Mouse (Mus musculus) urinary bladder, postnatal 25 days (tissue): Measurements from ENCODE around the gene Camta1.

ENCODE experiments used
- DNase-seq: peaks from one replicate; pipeline ENCODE4 v3.0.0; 2022; ENCODE audit warnings: low spot score

The Camta1 gene

DNA sequence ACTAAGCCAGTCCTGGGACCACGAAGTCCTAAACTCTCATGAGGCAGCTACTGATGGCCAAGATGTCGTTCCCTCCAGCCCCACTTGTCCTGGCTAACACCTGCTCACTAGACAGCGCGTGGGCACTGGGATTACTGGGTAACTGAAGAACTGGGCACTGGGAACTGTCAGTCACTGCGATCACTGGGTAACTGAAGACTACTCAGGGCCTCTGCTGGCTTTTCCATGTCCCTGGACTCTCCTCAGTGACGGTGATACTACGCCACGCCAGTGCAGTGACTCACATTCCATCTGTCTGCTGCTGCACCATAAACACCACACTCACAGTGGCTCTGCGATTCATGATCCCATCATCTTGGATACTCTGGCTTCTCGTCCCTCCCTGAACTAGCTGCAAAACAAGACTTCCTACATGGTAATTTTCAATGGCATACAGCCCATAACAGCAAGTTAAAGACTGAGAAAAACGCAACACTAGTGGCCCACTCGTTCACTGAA, 81.7 kb downstream of the Camta1 start:
- DNase-seq, result no peak

DNA sequence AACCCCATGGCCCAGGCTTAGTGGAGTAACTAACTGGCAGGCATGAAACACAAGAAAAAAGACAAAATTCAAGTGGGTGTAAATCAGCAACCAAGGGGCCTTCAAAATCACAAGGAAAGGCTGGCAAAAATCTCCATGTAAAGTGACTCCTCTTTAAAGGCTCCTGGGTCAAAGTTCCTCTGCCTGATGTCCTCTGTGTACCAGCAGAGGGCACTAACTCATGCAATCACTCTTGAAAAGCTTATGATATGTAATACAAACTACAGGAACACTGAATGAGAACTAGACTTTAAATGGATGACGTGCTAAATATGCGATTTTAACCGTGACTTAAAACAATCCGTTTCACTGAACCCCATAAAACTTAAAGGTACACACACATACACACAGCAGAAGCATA, 83.2 kb downstream of the Camta1 start:
- no peak for DNase-seq

DNA sequence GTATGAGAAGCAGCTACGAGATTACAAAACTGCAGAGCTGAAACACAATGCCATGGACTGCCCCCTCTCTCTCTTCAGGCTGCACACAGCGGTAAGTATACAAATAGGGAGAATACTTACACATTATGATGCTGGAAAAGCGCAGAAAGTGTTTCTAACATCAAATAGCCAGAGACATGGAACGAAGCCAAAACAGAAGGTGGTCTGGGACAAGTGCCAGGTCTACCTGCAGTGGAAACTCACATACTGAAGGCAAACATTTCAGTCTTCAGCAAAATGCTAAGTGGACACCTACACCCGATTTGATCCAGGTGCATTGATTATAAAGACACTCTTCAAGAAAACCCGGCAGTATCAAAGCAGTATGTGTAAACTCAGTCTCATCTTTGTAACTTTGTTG, 84.2 kb downstream of the Camta1 start:
- DNase-seq, result no peak

DNA sequence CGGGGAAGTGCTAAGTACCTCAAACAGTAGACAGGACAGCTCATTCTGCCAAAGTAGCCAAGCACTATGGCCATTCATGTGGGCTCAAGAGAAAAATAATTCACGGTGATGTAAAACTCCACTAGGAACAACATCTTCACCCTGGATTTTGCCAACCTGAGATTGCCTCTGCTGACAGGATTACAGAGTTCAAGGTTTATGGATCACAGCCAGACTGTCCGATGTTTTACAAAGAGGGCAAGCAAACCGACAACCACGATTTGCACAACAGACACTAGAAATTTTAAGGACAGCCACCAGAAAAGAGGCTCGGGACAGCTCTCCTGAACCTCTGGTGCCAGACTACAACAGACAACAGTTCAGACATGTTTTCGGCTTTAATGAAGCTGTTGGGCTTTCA, 86.2 kb downstream of the Camta1 start:
- no peak for DNase-seq

DNA sequence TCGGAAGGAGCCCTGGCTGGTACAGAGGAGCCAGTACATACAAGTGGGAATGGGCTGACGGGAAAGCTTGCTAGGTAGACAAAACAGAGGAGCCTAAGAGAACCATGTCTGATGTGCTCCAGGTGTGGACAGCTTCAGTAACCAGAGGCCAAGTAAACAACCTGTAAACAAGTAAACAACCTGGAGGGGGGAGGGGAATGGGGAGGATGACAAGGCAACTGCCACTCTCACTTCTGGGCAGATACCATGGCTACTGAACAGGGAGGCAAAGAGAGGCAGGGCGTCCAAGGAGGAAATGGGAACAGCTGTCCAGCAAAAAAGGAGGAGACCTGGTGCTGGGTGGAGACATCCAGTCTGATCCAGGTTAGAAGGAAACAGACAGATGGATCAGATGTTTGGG, 88.0 kb downstream of the Camta1 start:
- DNase-seq, result no peak

DNA sequence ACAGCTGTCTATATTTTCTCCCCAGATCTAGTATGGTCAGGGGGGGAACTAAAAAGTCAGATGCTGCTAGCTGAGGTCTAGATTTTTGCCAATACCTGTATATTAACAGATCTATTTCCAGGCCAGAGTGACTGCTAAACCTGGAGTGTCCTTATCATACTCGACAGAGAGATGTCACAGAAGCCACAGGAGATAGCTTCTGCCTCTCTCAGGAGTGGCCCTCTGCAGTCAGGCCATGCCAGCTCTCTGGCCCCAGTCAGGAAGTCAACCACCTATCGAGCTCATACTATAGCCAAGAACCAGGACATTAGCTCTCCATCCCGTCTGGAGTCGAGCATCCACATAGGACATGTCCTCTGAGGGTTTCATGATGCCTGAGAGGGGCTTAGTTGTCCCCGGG, 88.7 kb downstream of the Camta1 start:
- no peak for DNase-seq

DNA sequence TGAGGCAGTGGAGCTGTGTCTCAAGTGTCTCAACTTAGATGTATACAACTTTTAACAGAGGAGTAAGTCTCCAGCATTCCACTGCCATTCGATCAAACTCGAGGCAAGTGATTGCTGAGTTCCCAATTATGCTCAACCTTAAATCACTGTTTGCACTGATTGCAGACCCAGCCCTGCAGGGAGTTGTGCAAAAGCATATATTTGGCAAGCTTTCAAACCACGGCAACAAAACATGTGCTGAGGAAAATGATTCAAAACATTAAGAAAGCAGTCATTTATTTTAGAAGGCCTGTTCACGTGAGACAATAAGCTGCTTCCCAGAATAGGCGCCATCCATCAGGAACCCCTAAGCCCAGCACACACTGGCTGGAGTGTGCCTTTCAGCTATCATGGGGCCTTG, 91.0 kb downstream of the Camta1 start:
- no peak for DNase-seq

DNA sequence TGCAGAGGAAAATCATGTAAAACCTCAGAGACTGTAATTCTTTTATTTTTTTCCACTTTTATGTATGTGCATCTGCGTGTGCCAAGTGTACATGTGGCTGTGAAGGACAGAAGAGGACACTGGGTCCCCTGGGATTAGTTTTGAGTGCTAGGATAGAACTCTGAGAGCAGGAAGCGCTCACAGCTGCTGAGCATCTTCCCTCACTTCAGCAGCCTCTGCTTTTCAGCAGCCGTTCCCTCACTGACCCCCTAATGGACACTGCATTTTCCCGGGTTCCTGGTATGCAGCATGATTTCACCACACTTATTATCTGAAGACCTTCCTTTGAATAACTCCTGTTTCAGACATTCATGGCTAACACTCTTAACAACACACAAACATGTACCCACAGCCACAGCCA, 93.9 kb downstream of the Camta1 start:
- DNase-seq, result no peak

DNA sequence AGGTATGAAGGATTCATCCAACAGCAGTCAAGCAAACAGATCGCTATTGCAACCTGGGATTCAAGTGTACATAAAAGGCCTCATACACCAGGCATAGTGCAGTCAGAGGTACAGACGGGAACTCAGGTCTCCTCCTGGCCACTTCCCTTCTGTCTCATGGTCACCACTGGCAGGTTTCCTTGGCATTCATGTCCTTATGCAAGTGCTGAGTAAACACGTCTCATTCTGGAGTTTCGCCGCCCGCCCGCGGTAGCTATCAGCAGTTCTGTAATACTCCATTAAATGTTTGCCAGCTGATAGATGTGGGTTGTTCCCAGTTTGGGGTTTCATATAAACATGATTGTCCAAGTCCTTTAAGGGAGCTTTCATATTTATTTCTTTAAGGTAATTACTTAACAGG, 94.3 kb downstream of the Camta1 start:
- no peak for DNase-seq

DNA sequence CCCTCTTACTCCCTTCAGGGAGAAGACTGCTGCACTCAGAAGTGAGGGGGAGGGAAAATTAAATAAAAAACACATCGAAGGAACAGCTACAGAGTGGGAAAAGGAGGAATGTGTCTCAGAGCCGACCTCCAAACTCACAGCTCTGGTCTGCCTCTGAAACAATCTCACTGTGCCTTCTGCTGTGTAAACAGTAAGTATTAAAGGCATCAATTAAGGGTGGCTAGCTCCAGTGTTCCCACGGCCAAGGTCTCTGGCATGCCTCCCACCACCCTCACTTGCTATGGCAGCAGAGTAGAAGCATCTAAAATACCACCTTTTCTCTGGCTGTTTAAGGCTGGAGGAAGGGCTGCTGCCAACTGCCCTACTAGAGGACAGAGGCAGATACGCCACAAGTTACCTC, 96.3 kb downstream of the Camta1 start:
- DNase-seq, result no peak

DNA sequence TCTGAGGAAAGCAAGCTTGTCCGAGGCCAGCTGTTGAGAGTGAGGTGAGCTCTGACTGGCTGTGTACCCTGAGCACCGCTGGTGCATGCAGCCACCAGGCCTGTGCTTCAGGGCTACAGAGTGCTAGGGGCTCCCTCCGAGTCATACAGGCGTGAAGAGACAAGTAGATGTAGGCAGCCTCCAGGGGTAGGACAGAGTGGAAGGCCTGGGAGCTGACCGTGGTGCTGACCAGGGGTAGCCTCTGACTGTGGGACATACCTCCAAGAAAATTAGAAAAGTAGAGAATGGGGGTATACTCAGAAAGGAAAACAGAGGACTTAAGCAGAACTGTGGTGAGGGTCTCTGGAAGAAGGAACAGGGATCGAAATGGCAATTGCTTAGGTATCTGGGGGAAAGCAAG, 97.7 kb downstream of the Camta1 start:
- DNase-seq, result peak; percentile 27

DNA sequence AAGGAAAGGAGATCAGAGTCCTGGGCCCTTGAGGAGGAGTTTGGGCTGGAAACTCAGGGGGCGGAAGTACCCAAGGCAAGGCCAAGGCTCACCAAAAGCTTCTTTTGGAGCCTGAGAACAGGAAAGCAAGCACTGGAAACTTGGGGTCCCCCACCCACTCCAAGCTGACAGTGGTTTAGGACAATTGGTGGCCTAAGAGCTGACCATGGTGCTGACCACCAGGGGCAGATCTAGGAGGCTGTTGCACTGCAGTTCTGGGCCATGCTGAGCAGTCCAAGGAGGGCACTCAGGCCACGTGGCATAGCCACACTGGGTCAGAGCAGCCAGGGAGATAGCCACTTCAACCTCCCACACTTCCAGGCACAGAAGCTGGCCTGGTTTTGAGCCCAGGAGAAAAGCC, 102.6 kb downstream of the Camta1 start:
- no peak for DNase-seq

DNA sequence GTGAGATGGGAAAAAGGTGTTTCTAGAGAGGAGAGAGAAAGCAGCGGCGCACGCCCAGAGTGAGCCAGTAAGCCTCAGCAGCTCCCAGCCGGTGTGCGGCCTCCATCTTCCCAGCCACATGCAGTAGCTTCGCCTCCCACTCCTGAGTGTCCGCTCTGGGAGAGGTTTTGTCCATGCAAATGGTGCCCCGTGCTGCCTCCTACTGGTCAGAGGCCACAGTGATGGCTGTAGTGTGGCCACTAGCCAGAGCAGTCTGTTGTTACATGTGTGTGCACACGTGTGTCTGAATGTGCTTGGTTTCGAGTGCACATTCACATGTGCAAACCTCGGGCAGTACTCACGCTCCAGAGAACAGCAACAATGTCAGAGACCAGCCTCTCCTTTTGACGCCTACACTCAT, 103.3 kb downstream of the Camta1 start:
- no peak for DNase-seq

DNA sequence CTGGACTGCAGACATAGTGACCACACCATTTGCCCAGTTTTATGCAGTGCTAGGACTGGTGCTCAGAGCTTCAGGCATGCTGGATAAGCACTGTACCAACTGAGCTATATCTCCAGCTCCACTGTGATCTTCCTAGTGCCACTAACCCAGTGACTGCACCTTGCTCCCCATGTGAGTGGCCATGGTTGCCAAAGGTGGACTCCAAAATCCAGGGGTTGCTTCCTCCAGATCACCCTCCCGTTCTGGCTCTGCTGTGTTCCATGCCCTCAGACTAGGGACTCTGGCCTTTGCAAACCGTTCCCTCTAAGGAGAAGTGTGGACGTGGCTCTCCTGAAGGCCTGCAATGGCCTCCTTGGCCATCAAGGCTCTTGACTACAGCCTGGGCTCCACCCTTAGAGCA, 104.4 kb downstream of the Camta1 start:
- no peak for DNase-seq

DNA sequence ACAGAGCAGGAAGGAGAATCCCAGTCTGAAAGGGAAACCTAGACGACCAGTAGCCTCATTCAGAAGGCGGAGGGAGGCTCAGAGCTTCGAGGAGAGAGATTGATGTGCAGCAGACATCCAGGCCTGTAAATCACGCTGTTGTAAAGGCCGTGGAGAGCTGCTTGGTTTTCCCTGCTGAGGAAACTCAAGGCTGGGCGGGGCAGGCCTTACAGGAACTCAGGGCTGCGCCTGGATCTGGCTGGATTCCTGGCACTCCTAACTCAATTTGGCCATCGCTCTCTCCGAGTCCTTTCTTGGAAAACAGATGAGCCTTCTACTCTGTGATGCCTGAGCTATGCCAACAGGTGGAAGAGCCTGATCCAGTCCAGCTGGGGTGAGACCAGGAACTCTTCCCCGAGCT, 105.3 kb downstream of the Camta1 start:
- DNase-seq, result peak; percentile 7

DNA sequence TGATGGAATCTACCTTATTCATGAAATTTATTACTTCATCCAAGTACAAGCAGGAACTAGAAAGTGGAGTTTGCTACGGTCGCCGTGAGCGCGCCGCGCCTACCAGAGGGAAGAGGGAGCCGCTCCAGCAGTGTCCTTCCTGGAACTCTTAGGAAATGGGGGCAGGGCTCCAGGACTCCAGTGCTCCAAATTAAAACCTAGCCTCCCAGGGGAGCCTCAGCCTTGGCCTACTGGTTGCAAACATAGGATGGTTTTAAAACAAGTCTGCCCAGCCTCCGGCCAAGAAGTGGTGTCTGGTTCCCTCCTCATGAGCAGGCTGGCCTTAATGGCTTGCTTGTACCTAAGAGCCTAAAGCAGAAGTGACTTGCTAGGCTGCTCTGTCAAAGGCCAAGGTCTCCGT, 108.4 kb downstream of the Camta1 start:
- no peak for DNase-seq

DNA sequence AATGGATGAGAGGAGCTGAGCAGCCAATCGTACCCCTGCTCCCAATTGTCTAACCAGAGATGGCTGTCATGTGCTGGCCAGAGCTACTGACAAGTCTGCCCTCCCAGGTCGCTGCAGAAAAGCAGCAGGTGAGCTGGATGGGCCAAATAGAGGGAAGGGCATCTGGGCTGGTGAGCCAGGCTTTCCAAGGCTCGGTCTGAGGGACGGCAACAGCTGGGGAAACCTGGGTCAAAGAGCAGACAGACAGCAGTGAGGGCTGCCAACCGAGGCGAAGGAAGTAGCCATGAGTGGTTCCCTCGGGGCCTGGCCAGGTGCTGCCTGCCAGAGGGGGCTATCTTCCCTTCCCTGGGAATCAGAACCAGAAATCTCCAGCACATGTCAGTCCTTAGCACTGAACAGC, 109.1 kb downstream of the Camta1 start:
- DNase-seq, result no peak

DNA sequence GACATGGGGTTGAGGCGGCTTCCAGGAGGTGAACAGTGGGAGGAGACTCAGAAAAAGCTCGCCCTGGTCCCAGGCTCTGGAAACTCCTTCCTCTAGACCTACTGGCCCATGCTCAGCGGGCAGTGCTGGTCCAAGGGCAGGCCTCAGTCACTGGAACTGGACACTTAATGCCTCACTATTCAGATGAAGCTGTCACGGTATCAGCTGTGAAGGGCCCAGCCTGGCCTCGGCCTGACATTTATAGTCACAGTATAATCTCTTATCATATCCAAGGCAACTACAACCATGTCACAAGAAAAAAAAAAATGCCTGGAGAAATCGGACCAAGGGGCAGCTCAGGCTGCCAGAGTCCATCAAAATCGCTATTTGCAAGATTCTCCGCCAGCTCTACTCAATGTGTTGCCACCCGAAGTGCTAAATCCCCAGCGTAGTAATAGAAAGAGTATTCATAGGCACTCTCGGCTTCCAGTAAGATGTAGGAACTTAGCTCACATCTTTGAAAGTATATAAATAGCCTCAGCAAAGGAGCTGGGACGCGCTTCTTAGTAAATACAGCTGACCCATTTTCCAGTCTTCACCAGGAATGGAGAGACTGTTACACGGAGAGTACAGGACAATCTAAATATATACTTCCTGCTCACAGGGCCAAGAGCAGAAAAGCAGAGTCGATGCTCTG, 110.3 kb downstream of the Camta1 start:
- DNase-seq, result no peak

DNA sequence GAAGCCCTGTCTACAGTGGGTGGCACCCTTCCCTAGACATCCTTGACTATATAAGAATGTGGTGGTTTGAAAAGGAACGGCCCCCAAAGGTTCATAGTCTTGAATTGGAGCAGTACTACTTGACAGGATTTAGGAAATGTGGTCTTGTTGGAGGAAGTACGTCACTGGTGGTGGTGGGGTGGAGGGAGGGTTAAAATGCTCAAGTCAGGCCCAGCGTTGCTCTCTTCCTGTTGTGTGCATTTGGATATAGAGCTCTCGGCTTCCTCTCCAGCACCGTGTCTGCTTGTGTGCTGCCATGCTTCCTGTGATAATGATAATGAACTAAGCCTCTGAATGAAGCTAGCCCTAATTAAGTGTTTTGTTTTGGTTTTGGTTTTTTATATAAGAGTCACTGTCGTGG, 114.0 kb downstream of the Camta1 start:
- DNase-seq, result no peak

DNA sequence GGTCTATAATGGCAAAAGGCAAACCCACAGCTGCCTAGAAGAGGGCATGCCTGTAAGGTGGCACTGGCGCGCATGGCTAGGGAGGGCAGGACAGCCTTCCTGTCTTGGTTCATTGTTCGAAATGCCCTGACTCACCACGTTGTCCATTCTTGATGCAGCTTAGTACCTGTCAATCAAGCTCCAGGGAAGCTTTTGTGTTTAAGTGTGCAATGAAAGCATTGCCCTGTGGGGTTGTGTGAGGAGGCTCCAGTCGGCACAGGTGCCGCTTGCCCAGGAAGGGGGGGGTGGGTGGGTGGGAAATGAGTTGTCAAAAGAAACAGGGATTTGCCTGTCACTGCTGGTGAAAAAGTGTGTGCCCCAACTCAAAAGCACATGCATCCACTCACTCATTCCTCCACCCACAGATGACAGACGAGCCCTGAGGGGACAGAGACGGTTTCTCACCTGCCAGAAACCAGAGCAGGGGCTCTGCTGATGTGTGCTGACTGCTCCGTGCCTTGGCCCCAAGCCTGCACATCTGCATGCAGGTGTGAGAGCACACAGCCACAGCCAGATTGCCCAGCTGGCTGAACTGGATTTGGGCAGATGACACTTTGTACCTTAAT, 115.6 kb downstream of the Camta1 start:
- DNase-seq, result no peak

DNA sequence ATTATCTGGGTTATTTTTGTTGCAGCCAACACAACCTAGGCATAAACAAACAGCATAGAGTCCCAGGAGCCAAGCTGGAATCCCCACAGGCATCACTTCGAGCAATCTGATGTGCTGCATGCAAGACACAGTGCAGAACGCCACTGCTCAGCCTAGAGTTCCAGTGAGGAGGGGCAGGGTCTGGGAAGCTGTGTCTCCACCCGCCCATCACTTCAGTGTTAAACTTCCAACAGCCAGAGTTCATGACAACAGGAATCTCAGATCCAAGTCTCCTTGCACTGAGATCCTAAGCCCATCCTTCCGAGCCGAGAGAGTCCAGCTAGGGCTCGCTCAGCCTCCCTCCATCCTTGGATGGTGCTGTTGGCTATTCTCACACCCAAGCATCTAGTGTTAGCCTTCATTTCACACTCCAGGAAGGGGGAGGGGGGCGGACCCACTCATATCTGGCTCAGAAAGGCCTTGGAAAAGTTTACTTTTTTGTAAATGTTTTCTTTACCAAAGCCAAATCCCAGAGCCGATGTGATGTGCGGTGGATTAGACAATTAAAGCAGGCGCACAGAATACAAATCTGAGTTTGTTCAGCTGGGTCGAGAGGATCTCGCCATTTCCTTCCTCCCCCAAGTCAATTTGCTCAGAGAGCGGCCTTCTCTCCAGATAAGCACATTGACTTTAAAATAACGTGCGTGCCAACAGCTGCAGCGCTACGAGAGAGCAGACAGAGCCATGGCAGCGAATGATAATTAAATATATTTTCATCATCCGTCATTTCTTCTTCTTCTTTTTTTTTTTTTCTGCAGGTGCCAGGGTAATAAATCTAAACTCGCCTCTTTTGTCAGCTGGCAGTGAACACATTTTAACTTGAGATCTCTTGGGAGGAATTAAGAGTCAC, 120.2 kb downstream of the Camta1 start:
- DNase-seq, result no peak

DNA sequence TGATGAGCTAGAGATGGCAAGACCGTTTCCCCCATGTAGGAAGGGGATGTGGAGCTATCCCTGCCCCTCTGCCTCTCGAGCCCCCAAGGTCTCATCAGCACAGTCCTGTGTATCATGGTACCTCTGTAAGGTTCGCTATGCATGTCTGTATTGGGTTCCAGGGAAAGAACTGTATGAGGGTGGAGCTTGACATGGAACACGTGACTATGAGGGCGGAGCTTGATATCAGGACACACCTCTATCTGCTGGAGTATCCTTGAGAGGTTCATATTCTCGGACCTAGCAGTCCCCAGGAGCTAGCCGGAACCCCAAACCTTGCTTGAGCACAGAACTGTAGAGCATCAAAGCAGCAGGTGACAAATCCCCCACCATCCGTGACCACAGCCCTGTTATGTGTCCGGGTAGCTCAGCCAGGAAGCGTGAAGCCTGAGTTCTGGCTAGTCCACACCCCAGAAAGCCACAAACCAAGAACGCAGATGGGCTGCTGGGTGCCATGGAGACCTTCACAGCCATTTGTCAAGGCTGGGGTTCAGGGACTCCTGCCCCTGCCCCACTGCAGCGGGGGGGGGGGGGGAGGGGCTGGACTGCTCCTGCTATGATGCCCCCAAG, 122.2 kb downstream of the Camta1 start:
- DNase-seq, result no peak

DNA sequence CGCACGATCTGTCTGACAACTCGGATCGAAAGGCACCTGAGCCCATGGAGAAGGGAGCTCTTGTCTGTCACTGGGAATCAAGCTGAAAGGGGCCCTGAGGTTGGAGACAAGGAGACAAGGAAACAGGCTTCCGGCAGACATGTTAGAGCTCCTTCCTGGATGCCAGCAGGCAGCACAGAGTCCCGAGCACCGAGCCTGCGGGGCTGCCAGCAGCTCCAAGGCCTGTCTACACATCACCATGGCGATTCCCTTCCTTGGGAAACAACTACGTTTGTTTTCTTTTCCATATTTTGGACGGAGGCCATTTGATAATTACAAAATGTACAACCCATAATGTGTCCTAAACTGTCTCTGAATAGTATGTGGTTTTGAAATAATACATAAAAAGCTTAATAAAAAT, 122.8 kb downstream of the Camta1 start:
- no peak for DNase-seq
